Mouse (Mus musculus) hematopoietic stem cell, adult 5-6 weeks (primary cell): ENCODE measurements at regions not wholly inside any gene's neighbourhood (a gene's known extent, or its start where the extent isn't known, plus 50 kb on each side); places are given as distances from the start of the nearest gene placed in this dataset.

ENCODE experiments used
- ATAC-seq, 2 experiments: fragments of 125-278 bp in 1 of 2; replicated peaks in 1 of 2; 2 replicates each; pipeline ENCODE4 v1.8.0; 2016 to 2017; ENCODE audit warnings: inconsistent platforms in 2 of 2, mild to moderate bottlenecking in 2 of 2, moderate number of reproducible peaks in 2 of 2, low read depth in 1 of 2, moderate TSS enrichment in 1 of 2; ENCODE audit not compliant: low FRiP score in 2 of 2, poor library complexity in 2 of 2, severe bottlenecking in 2 of 2, insufficient read depth in 1 of 2, low TSS enrichment in 1 of 2

GRCm38 (mm10) chr4:95105424-95105823, 53.4 kb upstream of the Jun start:
- no peak for ATAC-seq

- peak; percentile 95 to 97 for ATAC-seq
Measured at GRCm38 (mm10) chr4:95105926-95106622, 54.1 kb upstream of the Jun start.

- ATAC-seq = no peak; a peak in 1 of 4 replicates
Measured at GRCm38 (mm10) chr4:95106881-95107665, 55.1 kb upstream of the Jun start.

- no peak for ATAC-seq
Measured at GRCm38 (mm10) chr4:95108811-95109210, 56.8 kb upstream of the Jun start.

GRCm38 (mm10) chr4:95110828-95111227, 58.8 kb upstream of the Jun start:
- ATAC-seq = no peak

DNA sequence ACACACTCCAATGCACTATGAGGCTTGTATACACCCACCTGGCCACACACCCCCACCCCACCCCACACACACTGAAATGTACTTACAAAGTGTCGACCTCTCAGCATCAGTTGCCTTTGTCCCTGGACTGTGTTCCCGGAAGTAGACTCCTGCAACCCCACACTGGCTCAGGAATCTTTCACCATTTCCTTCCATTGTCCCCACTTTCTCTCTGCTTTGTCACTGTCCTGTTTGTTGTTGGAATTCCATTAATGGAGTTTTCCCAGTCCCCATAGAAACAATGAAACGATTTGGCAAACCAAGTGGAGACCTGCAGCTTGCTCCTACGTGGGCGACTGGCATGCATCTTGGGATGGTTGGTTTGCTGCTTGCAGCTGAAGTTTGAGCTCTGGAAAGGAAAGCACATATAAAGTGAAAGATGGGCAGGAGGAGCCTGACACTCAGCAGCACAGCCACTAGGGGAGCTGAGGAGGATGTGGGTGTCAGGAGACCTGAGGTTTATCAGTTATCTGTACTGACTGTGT, 65.2 kb upstream of the Jun start:
- ATAC-seq = peak; percentile 49 to 56; a peak in 2 of 4 replicates

GRCm38 (mm10) chr4:95120876-95121275, 68.9 kb upstream of the Jun start:
- no peak for ATAC-seq

DNA sequence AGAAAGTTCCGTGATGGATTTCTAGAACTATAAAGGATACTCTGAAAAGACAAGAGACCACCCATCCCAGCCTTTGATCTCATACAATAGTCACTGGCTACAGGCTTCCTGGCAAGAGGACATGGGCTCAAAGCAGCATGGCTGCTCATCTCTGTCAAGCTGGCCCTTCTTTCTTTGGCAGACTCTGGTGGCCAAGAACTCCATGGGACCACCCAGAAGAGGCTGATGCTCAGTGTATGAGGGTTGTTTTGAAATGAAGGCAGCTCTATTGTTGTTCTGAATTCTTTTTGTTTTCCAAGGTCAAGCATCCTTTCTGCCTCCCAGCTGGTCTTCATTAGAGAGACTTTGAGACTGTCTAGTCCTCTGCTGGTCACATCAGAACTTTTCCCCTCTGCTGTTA, 73.3 kb upstream of the Jun start:
- ATAC-seq = no peak

DNA sequence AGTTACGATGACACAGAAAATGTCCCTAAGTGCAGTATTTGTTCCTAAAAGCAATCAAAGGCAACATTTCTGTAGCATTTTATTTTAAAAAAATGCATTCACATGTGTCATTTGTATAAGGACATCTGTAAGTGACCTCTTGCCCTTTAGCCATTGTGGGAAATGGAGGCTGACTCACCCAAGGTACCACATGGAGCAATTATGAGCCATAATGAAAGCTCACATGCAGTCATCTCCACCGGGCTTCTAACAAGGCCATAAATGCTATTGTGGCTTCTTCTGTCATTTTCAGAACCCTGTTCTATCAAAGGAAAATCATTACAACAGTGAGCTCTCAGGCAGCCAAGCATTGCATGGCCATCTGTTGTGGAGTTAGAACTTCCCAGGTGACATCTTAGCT, 75.9 kb upstream of the Jun start:
- ATAC-seq = no peak

DNA sequence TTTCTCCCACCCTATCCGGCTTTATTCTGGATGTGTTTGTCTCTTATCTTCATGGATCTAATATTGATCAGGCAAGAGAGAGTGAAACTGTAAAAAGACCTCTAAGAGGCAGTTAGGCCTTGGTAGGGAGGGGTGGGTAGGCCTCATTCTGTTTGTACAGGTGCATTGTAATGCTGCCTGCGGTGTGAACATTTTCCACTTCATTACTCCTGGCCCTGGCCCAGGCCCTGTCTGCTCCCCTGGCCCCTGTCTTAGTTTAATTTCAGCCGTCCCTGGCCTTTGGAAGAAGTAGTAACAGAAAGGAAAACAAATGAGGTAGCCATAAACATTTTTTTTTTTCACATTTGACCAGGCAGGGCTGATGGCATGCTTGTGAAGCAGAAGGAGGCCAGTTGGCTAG, 81.8 kb upstream of the Jun start:
- ATAC-seq = no peak

DNA sequence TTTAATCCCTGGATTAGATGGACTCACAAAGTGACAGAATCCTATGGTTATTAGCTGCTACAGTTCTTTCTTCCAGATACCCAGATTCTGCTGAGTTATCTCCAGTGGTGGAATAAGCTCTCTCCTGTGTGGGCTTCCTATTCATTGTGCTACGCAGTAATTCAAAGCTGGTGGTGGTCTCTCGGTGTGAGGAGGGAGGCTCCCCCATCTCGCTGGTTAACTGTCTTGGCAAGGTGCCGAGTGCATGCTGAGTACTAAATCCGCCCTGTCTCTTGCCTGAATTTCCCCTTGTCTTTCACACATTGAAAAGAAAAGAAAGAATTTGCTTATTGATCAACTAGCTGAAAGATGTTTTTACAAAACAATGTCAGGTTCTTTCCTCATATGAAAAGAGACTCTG, 82.6 kb upstream of the Jun start:
- ATAC-seq = no peak

GRCm38 (mm10) chr4:95137413-95138143, 85.6 kb upstream of the Jun start:
- ATAC-seq = no peak

- ATAC-seq = no peak
Measured at GRCm38 (mm10) chr4:95138676-95139075, 86.7 kb upstream of the Jun start.

DNA sequence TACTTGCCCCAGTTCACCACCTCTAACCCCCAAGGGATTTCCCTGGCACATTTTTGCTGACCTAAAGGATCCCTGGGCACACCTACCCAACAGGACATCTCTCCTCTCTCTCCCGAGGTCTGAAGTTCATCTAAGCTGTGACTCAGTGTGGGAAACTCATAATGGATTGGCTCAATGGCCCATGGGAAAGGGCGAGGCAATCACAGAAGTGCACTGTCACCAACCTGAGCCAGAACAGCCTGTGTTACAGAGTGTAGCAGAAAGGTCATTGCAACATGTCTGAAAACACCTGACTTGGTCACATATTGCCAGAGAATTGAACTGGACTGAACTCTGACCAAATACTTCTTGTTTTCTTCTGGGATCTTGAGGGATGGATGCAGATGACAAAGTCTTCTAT, 89.2 kb upstream of the Jun start:
- no peak for ATAC-seq

- no peak for ATAC-seq
Measured at GRCm38 (mm10) chr4:95143130-95143529, 91.1 kb upstream of the Jun start.

DNA sequence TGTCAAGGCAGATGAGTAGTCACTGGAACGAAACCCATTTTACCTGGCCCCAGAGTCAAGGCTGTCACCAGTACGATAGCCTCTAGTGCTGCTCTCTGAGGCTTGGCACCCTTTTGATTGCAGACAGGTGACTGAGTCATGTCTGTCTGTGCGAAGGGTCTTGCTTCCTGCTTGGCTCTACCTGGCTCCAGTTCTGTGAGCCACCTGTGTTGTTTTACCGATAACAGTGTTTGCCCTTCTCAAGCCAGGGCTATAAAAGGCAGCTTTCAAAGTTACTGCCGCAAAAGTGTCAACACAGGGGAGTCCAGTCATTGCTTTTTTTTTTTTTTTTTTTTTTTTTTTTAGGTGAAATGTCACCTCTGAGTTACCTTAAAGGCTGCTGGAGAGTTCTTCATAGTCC, 91.6 kb upstream of the Jun start:
- no peak for ATAC-seq

DNA sequence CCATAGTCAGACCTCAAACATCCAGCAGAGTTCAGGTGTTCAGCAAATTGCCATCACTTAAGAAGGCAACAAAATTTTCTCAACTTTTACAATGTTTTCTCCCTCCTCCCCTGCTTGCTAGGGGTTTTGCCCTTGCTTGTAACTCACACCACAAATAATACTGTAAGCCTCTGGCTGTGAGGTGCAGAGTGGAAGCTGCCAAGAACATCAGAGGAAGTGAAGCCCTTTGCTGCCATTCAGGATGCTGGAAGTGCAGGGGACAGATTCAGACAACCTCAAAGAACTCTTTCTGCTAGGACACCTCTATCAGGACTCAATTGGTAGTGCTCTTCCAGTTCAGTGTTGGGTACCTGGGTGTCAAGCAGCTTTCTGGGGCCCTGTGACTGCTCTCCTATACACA, 92.4 kb upstream of the Jun start:
- no peak for ATAC-seq

- ATAC-seq = no peak
Measured at GRCm38 (mm10) chr4:95146268-95146667, 94.2 kb upstream of the Jun start.
